Mouse (Mus musculus) heart, embryonic 13.5 days (tissue): ENCODE results near the gene Grin2a. TPM values are rescaled to one million over a fixed set of nuclear protein-coding genes. Genes with fewer than 3 reads are reported as not detected.

ENCODE experiments used
- ATAC-seq: fragments of 200-750 bp; cut with Nextera tagmentation; 2 replicates; pipeline ENCODE4 v1.8.0; 2017; ENCODE audit warnings: moderate TSS enrichment; ENCODE audit not compliant: insufficient number of reproducible peaks, low FRiP score, low TSS enrichment; ENCODE audit errors: extremely low read depth
- H3K27ac ChIP-seq: fragments of 300-500 bp; sonication (generic); replicated peaks from 2 replicates; pipeline ENCODE4 v1.5.1; 2015; ENCODE audit warnings: moderate library complexity, mild to moderate bottlenecking, inconsistent platforms
- H3K27me3 ChIP-seq: fragments of 300-500 bp; sonication (generic); replicated peaks from 2 replicates; pipeline ENCODE4 v1.6.1; 2015; ENCODE audit warnings: mild to moderate bottlenecking, inconsistent platforms
- H3K36me3 ChIP-seq: fragments of 300-500 bp; sonication (generic); 2 replicates; pipeline ENCODE4 v1.6.1; 2015; ENCODE audit warnings: mild to moderate bottlenecking, inconsistent platforms
- H3K4me1 ChIP-seq: fragments of 300-500 bp; sonication (generic); 2 replicates; pipeline ENCODE4 v1.6.1; 2015; ENCODE audit warnings: inconsistent platforms
- H3K4me2 ChIP-seq: fragments of 300-500 bp; sonication (generic); 2 replicates; pipeline ENCODE4 v1.6.1; 2015; ENCODE audit warnings: inconsistent platforms, mild to moderate bottlenecking, moderate library complexity
- H3K4me3 ChIP-seq: fragments of 300-500 bp; sonication (generic); 2 replicates; pipeline ENCODE4 v1.5.1; 2015; ENCODE audit warnings: moderate library complexity, mild to moderate bottlenecking, inconsistent platforms
- H3K9ac ChIP-seq: fragments of 300-500 bp; sonication (generic); 2 replicates; pipeline ENCODE4 v1.6.1; 2015; ENCODE audit warnings: inconsistent platforms, mild to moderate bottlenecking, moderate library complexity
- H3K9me3 ChIP-seq: fragments of 300-500 bp; sonication (generic); 2 replicates; pipeline ENCODE4 v1.6.1; 2016; ENCODE audit warnings: inconsistent platforms
- WGBS: fragments of 180-500 bp; shearing (Covaris S2); methylation state at CpG from one replicate; pipeline ENCODE4 v1.1.7; 2015; ENCODE audit warnings: mixed read lengths; 5-methylcytosine and 5-hydroxymethylcytosine counted together
- polyA plus RNA-seq: library from polyadenylated mRNA; unstranded; fragments of >200 nt; fragmentation: Nextera tagmentation; extraction: Ambion mirVana; gene quantifications from 2 replicates; pipeline ENCODE4 v1.2.1, GENCODE M21; 2015

Grin2a gene
- polyA plus RNA-seq, 1 experiment from 2014 or later = 0.90 TPM

- no peaks in the 10 kb centered on the region for H3K9me3 ChIP-seq
- H3K27me3 ChIP-seq = no peaks in the 10 kb centered on the region
- H3K27ac ChIP-seq = no peak overlapping the region
- ATAC-seq = no peak
- no peaks in the 10 kb centered on the region for H3K36me3 ChIP-seq
- 61% methylated on average over 9 of the region's 9 CpGs for WGBS
- no peak overlapping the region for H3K4me2 ChIP-seq
- H3K4me1 ChIP-seq = no peaks in the 10 kb centered on the region
- H3K4me3 ChIP-seq = no peak overlapping the region
- H3K9ac ChIP-seq = no peak overlapping the region
These were observed 461.6 kb downstream of the Grin2a start for GRCm38 (mm10) chr16:9533564-9534332.

DNA sequence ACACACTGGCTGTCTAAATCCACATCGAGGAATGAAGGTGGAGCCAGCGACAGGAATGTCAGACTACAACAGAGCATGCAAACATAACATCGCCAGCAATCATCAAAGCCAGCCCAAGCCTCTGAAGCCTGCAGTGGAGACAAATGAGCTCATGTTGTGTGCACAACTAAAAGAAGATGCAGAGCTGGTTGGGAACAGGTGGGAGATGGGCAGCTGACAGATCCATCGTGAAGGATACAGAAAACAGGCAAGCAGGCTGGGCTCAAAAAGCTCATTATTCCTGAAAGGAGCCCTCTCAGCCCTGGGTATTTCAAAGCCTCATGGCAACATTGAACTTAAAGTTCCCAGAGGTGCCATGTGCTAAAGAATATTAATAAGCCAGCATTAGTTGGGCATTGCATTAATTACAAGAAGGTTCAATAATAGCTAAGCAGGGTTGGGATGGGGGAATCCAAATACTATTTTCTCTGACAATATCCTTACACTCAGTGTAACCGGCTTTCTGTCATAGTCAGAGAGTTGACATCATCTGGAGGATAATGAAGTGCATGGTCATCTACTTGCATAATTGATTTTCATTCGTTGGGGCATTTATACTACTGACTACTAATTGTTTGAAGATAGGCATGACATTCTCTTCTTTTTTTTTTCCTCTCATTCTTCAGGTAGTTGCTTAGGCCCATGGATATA is 462.4 kb downstream of the Grin2a start:
- no peak overlapping the region for H3K4me2 ChIP-seq
- no peaks in the 10 kb centered on the region for H3K4me1 ChIP-seq
- no peaks in the 10 kb centered on the region for H3K27me3 ChIP-seq
- no peak for ATAC-seq
- H3K36me3 ChIP-seq = no peaks in the 10 kb centered on the region
- H3K27ac ChIP-seq = no peak overlapping the region
- no peak overlapping the region for H3K9ac ChIP-seq
- H3K9me3 ChIP-seq = no peaks in the 10 kb centered on the region
- 66% methylated on average over 6 of the region's 6 CpGs for WGBS
- H3K4me3 ChIP-seq = no peak overlapping the region

DNA sequence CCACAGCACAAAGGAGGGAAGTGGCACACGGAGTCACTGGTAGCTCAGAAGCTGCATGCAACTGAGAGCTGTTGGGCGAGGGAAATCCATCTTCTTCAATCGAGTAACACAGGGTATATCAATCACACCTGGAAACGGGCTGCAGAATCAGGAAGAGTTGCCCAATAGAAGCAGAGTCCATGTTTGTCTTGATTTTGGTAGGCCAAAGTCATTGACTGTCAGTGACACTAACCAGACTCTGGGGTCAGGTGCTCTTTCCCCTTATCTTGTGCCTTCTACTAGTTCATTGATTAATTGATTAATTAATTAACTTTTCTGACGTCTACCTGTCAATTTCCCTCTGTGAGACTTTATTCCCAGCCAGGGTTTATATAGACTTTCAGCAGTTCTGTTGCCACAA is 468.1 kb downstream of the Grin2a start:
- WGBS = 54% methylated on average over 5 of the region's 5 CpGs
- H3K9me3 ChIP-seq = no peaks in the 10 kb centered on the region
- no peak overlapping the region for H3K9ac ChIP-seq
- no peaks in the 10 kb centered on the region for H3K4me1 ChIP-seq
- no peak for ATAC-seq
- H3K27ac ChIP-seq = no peak overlapping the region
- no peaks in the 10 kb centered on the region for H3K27me3 ChIP-seq
- H3K4me2 ChIP-seq = no peak overlapping the region
- no peak overlapping the region for H3K4me3 ChIP-seq
- H3K36me3 ChIP-seq = no peaks in the 10 kb centered on the region

DNA sequence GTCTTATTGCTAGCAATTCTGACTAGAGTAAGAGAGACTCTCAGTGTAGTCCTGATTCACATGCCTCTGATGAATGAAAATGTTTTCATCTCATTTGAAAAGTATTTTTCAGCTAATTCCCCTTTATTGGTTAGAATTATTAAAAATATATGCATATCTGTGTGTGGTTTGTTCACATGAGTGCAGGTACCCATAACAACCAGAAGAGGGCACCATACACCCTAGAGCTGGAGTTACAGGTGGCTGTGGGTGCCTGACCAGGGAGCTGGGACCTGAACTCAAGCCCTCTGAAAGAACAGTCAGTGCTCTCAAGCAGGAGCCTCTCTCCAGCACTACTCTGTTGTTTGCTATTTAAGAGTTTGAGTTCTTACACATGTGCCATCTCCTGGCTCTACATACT is 472.0 kb downstream of the Grin2a start:
- Histone ChIP-seq H3K36me3 (no peaks in the 10 kb centered on the region), H3K9ac (no peak overlapping the region), H3K4me2 (no peak overlapping the region), H3K4me3 (no peak overlapping the region), H3K27ac (no peak overlapping the region), H3K9me3 (no peaks in the 10 kb centered on the region), H3K4me1 (no peaks in the 10 kb centered on the region), H3K27me3 (no peaks in the 10 kb centered on the region)
- ATAC-seq = no peak

Other genes with a start within 250 kb of the Grin2a start
- 0.25 and 0.46 TPM in 2 replicates for gene Rpl39l, start 174.7 kb upstream of the Grin2a start, polyA plus RNA-seq
- gene Atf7ip2, start 197.2 kb upstream of the Grin2a start, polyA plus RNA-seq = 0.43 and 0.68 TPM in 2 replicates